Mouse (Mus musculus) neural tube, embryonic 14.5 days (tissue): ENCODE measurements at regions not wholly inside any gene's neighbourhood (a gene's known extent, or its start where the extent isn't known, plus 50 kb on each side); places are given as distances from the start of the nearest gene placed in this dataset.

ENCODE experiments used
- ATAC-seq: fragments of 200-750 bp; cut with Nextera tagmentation; 2 replicates; pipeline ENCODE4 v1.8.0; 2017; ENCODE audit warnings: low read depth, mild to moderate bottlenecking, moderate TSS enrichment, moderate library complexity
- H3K27ac ChIP-seq: fragments of 300-500 bp; sonication (generic); 2 replicates; pipeline ENCODE4 v1.5.1; 2014; ENCODE audit warnings: low read depth, mild to moderate bottlenecking, control low read depth, low read length, moderate library complexity, mixed read lengths
- H3K27me3 ChIP-seq: fragments of 300-500 bp; sonication (generic); 2 replicates; pipeline ENCODE4 v1.6.1; 2014; ENCODE audit warnings: low read length; ENCODE audit not compliant: control insufficient read depth, insufficient read depth
- H3K36me3 ChIP-seq: fragments of 300-500 bp; sonication (generic); 2 replicates; pipeline ENCODE4 v1.6.1; 2014; ENCODE audit warnings: low read length, mixed read lengths; ENCODE audit not compliant: control insufficient read depth, insufficient read depth
- H3K4me1 ChIP-seq: fragments of 300-500 bp; sonication (generic); 2 replicates; pipeline ENCODE4 v1.6.1; 2014; ENCODE audit warnings: low read length; ENCODE audit not compliant: control insufficient read depth, insufficient read depth
- H3K4me2 ChIP-seq: fragments of 300-500 bp; sonication (generic); 2 replicates; pipeline ENCODE4 v1.6.1; 2014; ENCODE audit warnings: mild to moderate bottlenecking, low read depth, low read length, control low read depth
- H3K4me3 ChIP-seq: fragments of 300-500 bp; sonication (generic); 2 replicates; pipeline ENCODE4 v1.5.1; 2014; ENCODE audit warnings: low read depth, low read length, control low read depth, mixed read lengths
- H3K9ac ChIP-seq: fragments of 300-500 bp; sonication (generic); replicated peaks from 2 replicates; pipeline ENCODE4 v1.6.1; 2014; ENCODE audit warnings: low read depth, mild to moderate bottlenecking, control low read depth, low read length, mixed read lengths
- H3K9me3 ChIP-seq: fragments of 300-500 bp; sonication (generic); 2 replicates; pipeline ENCODE4 v1.6.1; 2016; ENCODE audit warnings: low read length; ENCODE audit not compliant: control insufficient read depth
- WGBS: fragments of 180-500 bp; shearing (Covaris S2); extraction: QIAGEN DNeasy Blood & Tissue Kit; methylation state at CpG from one replicate; pipeline ENCODE4 v1.1.7; 2014; 5-methylcytosine and 5-hydroxymethylcytosine counted together

DNA sequence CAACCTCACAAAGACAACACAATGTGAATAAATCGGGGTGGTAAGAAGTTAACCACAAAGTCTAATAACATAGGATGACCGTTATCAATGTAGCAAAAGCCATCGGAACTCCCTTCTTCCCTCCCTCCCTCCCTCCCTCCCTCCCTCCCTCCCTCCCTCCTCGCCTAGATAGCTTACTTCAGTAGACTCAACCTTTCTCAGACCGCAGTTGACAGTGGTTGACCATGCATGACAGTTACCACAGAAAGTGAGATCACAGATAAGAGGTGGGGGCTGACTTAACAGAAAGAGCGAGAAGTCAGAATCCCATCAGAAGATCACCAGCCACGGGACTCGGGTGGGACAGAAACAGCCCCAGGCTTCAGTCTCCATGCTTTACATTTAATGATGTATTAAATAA, 297.8 kb upstream of the Runx1 start:
- H3K4me1 ChIP-seq = no peaks in the 10 kb centered on the region
- no peak for ATAC-seq
- no peaks in the 10 kb centered on the region for H3K27me3 ChIP-seq
- H3K27ac ChIP-seq = no peak overlapping the region
- no peaks in the 10 kb centered on the region for H3K9me3 ChIP-seq
- no peak overlapping the region for H3K4me2 ChIP-seq
- WGBS = 86% methylated on average over 8 of the region's 8 CpGs
- no peak overlapping the region for H3K4me3 ChIP-seq
- no peak overlapping the region for H3K9ac ChIP-seq
- no peaks in the 10 kb centered on the region for H3K36me3 ChIP-seq

DNA sequence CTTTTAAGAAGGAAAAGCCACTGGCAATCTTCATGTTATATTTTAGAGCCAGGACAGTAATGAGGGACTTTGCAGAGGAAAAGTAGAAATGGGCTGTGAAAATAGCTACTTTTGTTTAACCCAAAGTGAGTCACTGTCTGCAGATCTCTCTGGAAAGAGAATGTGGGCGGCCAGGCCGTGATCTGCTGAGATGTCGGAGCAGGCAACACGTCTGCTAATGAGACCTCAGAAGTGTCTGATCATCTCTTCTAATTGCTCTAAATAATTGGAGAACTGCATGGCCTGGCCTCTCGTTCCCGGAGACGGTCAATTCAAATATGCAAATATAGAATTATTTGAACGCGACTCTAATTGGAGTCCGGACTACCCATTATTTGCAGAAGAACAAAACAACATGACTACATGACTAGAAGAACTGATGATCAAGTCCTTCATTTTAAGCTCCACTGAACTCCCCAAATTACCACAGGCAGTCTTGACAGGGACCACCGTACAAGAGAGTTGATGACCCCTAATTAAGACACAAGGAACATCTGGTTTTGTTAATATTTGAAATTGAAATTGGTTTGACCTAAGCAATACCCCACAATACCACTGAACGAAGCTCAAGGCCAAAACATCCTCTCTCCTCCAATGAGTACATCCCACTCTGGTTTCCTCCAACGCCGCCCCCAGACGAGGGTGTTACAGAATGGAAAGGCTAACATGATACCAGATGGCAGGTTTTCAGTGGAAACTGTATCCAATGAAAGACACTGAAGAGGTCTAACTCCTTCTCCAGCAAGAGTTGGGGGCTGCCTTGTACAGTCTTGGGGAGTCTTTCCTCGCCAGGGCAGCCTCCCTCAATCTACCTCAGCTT, 290.4 kb upstream of the Runx1 start:
- Histone ChIP-seq H3K4me1 (no peaks in the 10 kb centered on the region), H3K9ac (no peak overlapping the region), H3K27ac (no peak overlapping the region), H3K27me3 (no peaks in the 10 kb centered on the region), H3K36me3 (no peaks in the 10 kb centered on the region), H3K9me3 (no peaks in the 10 kb centered on the region), H3K4me2 (no peak overlapping the region), H3K4me3 (no peak overlapping the region)
- no peak for ATAC-seq
- WGBS = 86% methylated on average over 16 of the region's 16 CpGs

DNA sequence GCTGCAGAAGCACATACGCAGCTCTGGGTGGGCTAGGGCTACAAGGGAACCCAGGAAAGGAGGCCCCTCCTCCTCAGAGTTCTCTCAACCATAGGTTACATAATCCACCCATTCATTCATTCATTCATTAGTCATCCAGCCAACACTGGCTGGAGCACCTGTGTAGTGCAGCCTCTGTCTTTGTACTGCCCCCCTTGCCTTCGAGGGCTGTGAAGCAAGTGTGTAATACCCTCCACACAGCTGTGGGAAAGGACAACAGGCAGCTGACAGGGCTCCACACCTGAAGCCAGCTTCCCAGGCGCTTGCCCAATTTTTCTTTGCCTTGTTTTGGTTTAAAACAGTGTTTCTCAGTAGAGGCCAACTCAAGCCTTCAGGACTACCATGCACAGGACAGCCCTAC, 285.0 kb upstream of the Runx1 start:
- H3K9me3 ChIP-seq = no peaks in the 10 kb centered on the region
- no peaks in the 10 kb centered on the region for H3K27me3 ChIP-seq
- H3K36me3 ChIP-seq = no peaks in the 10 kb centered on the region
- 84% methylated on average over 3 of the region's 3 CpGs for WGBS
- no peak for ATAC-seq
- H3K27ac ChIP-seq = no peak overlapping the region
- H3K4me1 ChIP-seq = no peaks in the 10 kb centered on the region
- no peak overlapping the region for H3K4me2 ChIP-seq
- H3K4me3 ChIP-seq = no peak overlapping the region
- no peak overlapping the region for H3K9ac ChIP-seq

DNA sequence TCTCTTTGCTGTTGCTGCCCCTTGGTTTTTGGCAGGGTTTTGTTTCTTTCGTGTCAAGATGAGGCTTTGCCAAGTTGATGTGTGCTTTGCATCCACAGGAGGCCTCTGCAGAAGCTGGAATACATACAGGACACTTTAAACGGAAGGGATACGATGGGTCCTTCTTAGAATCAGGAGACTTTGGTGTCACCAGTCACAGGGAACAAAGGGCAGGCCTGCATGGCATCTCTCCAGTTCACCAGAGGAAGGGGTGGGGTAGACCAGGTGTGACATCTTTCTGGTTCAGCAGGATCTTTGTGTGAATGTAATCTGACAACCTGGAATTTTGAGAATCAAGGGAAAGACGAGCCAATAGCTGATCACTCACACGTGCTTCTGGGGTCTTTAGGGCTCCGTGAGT, 284.5 kb upstream of the Runx1 start:
- H3K27me3 ChIP-seq = no peaks in the 10 kb centered on the region
- 86% methylated on average over 6 of the region's 6 CpGs for WGBS
- H3K9me3 ChIP-seq = no peaks in the 10 kb centered on the region
- no peak for ATAC-seq
- no peaks in the 10 kb centered on the region for H3K4me1 ChIP-seq
- no peak overlapping the region for H3K27ac ChIP-seq
- no peak overlapping the region for H3K4me2 ChIP-seq
- H3K4me3 ChIP-seq = no peak overlapping the region
- H3K9ac ChIP-seq = no peak overlapping the region
- no peaks in the 10 kb centered on the region for H3K36me3 ChIP-seq

DNA sequence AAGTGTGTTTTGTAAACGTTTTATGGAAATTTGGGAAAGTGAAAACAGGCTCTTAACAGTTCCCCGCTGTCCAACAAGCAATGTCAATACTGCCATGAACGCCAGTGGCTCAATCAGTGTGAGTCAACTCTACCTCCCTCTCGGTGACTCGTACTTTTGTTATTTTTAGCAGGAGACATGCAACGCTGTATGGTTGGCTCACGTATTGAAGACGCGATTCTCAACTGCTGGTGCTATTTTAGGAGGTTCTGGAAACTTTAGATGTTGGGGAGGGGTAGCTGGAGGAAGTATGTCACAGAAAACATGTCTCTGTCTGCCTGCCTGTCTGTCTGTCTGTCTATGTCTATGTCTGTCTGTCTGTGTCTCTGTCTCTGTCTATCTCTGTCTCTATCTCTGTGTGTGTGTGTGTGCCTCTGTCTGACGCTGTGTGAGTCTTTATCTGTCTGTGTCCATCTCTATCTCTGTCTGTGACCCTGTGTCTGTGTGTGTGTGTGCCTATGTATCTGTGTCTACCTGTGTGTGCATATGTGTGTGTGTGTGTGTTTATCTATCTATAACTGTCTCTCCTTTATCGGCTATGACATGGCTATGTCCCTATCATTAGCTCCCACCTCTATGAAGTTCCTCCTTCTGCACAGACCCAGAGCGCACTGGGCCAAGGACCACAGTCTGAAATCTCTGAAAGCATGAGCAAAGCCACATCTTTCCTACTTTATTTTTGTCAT, 283.9 kb upstream of the Runx1 start:
- no peak overlapping the region for H3K4me3 ChIP-seq
- H3K27ac ChIP-seq = no peak overlapping the region
- H3K4me2 ChIP-seq = no peak overlapping the region
- no peaks in the 10 kb centered on the region for H3K4me1 ChIP-seq
- no peak for ATAC-seq
- H3K27me3 ChIP-seq = no peaks in the 10 kb centered on the region
- no peaks in the 10 kb centered on the region for H3K9me3 ChIP-seq
- no peaks in the 10 kb centered on the region for H3K36me3 ChIP-seq
- no peak overlapping the region for H3K9ac ChIP-seq
- 88% methylated on average over 12 of the region's 12 CpGs for WGBS

DNA sequence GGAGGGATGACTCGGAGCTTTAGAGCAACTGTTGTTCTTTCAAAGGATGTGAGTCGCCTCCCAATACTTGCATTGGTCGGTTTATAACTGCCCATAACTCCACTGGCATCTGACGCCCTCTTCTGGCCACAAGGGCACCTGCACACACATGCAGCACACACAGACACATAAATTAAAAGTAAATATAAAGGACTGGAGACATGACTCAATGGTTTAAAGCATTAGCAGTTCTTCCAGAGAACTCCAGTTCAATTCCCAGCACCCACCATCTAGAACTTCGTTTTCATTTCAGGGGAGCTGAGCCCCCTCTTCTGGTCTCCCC, 281.5 kb upstream of the Runx1 start:
- WGBS = 87% methylated on average over 5 of the region's 5 CpGs
- H3K9me3 ChIP-seq = no peaks in the 10 kb centered on the region
- no peak overlapping the region for H3K4me2 ChIP-seq
- no peaks in the 10 kb centered on the region for H3K36me3 ChIP-seq
- no peaks in the 10 kb centered on the region for H3K4me1 ChIP-seq
- H3K27me3 ChIP-seq = no peaks in the 10 kb centered on the region
- ATAC-seq = no peak
- no peak overlapping the region for H3K4me3 ChIP-seq
- no peak overlapping the region for H3K27ac ChIP-seq
- H3K9ac ChIP-seq = no peak overlapping the region

DNA sequence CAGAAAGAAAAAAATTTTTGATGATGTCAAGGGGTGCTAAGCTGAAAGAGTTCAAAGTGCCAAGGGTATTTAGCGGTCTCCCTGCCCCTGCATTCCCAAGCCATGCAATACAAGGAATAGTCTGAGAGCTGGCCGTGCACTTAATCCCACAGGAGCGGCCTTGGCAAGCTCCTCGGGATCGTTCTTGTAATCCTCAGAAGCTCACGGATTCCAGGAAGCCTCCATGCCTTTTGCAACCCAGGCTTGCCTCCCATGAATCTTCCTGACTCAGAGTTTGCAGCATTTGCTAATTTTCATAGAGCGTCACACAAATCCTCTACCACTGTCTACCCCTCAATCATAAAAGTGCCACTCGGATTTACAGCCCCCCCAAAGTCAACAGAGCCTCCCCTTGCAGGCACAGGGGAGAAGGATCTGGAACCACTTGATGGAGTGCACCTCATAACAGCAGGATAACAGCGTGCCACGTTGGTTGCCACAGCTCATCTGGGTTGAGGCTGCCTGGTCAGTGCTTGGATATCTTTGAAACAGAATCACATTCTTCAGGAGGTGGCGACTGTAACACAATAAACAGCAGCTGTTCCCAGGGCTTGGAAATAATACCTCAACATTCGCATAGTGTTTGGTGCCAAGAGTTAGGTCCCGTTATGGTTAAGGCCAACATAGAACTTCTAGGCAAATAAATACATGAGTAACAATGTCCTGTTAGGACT, 281.0 kb upstream of the Runx1 start:
- ATAC-seq = no peak
- H3K9ac ChIP-seq = no peak overlapping the region
- no peak overlapping the region for H3K4me2 ChIP-seq
- H3K4me3 ChIP-seq = no peak overlapping the region
- WGBS = 75% methylated on average over 13 of the region's 13 CpGs
- no peaks in the 10 kb centered on the region for H3K4me1 ChIP-seq
- no peaks in the 10 kb centered on the region for H3K27me3 ChIP-seq
- H3K36me3 ChIP-seq = no peaks in the 10 kb centered on the region
- H3K27ac ChIP-seq = no peak overlapping the region
- H3K9me3 ChIP-seq = no peaks in the 10 kb centered on the region

DNA sequence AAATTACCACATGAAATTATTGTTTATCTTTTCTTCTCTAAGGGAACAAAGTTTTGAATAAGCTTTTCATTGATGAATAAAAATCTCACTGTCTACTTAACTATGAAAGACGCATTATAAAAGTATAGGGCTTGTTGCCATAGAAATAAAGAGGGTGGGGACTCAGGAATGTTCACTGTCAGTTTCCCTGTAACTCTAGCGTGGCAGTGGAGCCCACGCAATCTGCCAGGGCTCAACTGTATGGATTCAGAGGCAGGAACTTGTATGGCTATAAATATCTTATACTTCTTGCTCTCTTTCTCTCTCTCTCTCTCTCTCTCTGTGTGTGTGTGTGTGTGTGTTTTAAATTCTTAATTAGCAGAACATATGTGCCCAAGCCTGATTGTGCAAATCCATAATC, 276.2 kb upstream of the Runx1 start:
- no peak overlapping the region for H3K4me3 ChIP-seq
- 61% methylated on average over 3 of the region's 3 CpGs for WGBS
- no peak for ATAC-seq
- no peak overlapping the region for H3K27ac ChIP-seq
- no peaks in the 10 kb centered on the region for H3K36me3 ChIP-seq
- no peaks in the 10 kb centered on the region for H3K9me3 ChIP-seq
- no peak overlapping the region for H3K4me2 ChIP-seq
- no peak overlapping the region for H3K9ac ChIP-seq
- no peaks in the 10 kb centered on the region for H3K4me1 ChIP-seq
- H3K27me3 ChIP-seq = no peaks in the 10 kb centered on the region

DNA sequence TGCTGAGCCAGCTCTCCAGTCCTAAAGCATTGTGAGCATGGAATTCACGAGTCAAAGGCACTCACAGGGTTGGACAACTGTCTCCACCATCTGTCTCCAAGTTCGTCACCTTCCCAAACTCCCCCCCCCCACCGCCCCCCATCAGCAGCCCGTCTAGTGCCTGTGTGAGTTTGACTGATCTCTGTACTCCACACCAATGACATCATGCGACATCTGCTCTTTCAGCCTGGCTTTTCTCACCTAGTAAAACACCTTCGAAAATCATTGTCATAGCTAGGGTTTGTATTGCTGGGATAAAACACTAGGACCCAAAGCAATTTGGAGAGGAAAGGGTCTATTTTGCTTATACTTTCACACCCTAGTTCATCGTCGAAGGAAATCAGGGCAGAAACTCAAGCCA, 272.1 kb upstream of the Runx1 start:
- no peaks in the 10 kb centered on the region for H3K4me1 ChIP-seq
- H3K4me3 ChIP-seq = no peak overlapping the region
- no peak for ATAC-seq
- H3K9me3 ChIP-seq = no peaks in the 10 kb centered on the region
- no peak overlapping the region for H3K4me2 ChIP-seq
- H3K27me3 ChIP-seq = no peaks in the 10 kb centered on the region
- H3K27ac ChIP-seq = no peak overlapping the region
- no peaks in the 10 kb centered on the region for H3K36me3 ChIP-seq
- no peak overlapping the region for H3K9ac ChIP-seq
- WGBS = 76% methylated on average over 8 of the region's 8 CpGs
